Mouse (Mus musculus): ENCODE data around the gene Dok1. TPM values are rescaled to one million over a fixed set of nuclear protein-coding genes. Genes with fewer than 3 reads are reported as not detected.

Gene Dok1
- total RNA-seq (2015; ENCODE audit: low replicate concordance), result 20.5 and 27.4 TPM in 2 replicates
- total RNA-seq (2017; ENCODE audit: low replicate concordance), result 26.9 and 34.7 TPM in 2 replicates

DNA sequence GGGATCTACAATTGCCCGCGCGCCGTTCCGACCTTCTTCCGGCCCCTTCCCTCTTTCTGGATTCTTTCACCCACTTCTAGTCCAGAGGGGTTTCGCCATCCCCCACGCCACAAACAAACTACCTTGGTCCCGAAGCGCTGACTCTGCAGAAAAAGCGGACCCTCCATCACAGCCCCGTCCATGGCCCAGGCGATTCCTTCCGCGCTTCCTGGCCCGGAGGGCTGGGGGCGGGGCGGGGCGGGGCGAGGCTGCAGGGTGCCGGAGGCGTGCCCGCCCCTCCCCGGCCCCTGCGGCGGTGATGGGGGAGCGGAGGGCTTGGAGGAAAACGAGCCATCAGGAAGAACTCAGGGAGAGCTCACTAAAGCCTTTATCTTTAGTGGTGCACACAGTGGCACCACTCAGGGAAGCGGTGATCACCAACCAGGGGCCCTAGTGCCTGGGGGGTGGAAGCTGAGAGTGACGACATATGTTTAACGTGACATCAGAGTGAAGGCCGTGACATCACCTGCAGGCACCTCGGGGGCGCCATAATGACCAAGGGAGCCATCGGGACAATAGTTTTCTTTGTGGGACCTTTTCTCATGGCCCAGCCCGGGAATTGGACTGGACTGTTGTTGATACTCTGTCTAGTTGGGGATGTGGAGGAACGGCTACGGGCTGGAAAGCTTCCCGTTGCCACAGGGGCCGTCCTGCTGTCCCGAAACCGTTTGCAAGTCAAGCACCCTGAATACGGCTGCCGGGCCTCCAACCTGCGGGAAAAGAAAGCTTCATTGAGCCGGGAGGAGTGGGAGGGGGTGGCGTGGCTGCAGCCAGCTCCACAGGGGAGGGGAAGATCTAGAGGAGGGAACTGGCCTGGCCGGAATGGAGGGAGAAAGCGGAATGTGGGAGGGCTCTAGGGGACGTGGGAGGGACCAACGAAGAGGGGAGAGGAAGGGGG is at the start of gene Dok1, which contains the start of gene Loxl3:
Dok1 (minus strand) TSS at position 223 of the 937 bp plus-strand sequence.
Loxl3 (plus strand) TSS at position 925 of the 937 bp plus-strand sequence.
- peak; percentile 78 for ATAC-seq (replicated peaks; ENCODE audit: low FRiP score, poor library complexity, severe bottlenecking)

DNA sequence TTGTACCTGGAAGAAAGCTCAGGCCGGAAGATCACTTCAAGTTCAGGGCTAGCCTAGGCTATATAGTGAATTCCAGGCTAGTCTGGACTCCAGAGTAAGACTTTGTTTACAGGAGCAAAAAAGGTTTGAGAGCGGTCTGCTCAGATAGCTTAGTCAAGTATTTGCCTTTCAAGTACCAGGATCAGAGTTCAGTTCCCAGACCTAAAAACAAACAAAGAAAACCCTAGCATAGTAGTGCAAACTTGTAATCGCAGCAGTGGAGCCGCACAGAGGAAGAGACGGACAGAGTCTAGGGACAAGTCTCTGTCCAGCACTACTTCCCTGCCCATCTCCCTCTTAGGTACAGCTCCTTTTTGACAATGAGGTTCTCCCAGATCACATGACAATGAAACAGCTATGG is 46.9 kb upstream of the Dok1 start:
- ATAC-seq (replicated peaks; ENCODE audit: low FRiP score, poor library complexity, severe bottlenecking), result no peak

DNA sequence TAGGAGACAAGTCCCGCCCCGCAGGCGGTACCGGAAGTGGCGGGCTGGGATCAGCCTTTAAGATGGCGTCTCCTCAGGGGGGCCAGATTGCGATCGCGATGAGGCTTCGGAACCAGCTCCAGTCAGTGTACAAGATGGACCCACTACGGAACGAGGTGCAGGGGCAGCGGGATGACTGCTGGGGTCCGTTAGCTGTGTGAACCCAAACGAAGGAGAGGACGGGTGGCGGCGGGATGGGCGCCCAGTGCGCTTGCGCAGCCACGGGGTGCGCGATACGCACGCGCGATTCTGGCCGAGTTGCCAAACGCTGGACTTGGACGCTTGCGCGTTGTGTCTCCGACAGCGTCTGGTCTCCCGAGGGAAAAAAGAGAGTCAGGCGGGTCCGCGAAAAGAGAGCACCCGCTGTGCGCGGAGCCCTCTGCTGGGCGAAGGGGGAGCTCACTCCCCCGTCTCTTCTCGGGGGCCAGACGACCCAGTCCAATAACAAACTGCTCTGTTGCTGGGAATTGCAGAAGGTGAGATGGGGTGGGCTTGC is 45.1 kb upstream of the Dok1 start:
- peak; percentile 93 for ATAC-seq (replicated peaks; ENCODE audit: low FRiP score, poor library complexity, severe bottlenecking)

DNA sequence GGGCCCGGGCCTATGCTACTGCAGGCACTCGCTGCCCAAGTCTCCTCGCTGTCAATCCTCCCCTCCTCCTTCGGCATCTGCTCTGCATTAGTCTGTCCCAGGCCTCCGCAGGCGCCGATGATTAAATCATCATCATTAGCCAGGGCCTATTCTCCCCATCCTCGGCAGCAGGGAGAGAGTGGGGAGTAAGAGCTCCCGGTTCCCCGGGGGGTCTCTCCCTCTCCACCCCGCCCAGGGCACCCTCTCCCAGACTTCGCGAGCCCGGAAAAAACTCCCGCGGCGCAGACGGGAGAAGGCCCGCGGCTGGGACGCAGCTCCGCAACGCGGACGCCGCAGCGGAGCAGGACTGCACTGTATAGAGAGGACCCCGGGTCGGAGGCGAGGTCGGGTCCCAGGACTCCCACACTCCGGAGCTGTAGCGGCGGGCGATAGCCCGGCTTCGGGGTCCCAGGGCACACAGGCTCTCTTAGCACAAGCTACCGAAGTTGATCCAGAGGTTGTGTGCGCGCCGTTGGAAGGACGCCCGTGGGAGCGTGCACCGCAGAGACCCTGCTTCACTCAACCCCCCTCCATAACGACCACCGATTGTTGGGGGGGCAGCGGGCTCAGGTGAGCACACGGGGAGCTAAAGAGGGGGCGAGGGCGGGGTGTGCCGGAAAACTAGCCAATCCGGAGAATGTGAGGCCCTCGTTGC is 44.5 kb upstream of the Dok1 start, which contains the start of gene Pcgf1:
Pcgf1 (plus strand) TSS at position 240 of the 694 bp plus-strand sequence.
- ATAC-seq (replicated peaks; ENCODE audit: low FRiP score, poor library complexity, severe bottlenecking), result peak; percentile 35

DNA sequence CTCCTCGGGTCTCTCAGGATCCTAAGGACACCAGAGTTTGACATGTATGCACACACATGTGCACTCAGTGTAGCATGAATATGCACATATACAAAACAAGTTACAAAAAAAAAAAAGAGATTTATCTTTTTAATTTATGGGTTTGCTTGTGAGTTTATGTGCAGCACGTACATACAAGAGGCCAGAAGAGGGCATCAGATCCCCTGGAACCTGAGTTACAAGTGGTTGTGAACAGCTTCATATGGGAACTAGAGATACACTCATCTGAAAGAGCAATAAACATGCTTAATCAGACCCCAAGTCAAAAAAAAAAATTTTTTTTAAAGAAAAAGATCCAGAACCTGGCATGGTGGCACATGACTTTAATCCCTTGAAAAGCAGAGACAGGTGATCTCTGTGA is 41.7 kb upstream of the Dok1 start:
- no peak for ATAC-seq (replicated peaks; ENCODE audit: low FRiP score, poor library complexity, severe bottlenecking)

DNA sequence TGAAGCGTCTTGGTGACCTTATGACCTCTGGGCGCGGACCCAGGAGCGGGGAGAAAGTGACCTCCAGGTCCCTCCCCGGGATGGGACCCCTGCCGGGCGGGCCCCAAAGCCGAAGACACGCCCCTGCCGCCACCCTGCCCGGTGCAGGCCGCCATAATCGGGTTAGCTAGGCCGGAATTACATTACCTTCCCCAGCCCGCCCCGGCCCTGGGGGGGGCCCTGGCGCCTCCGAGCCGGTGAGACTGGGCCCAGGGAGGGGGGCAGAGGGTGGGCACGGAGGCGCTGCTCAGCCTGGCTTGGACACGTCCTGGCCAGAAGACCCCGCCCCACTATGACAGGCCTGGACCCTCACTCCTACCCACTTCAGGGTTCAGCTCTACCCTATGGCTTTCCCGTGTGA is 37.9 kb upstream of the Dok1 start:
- ATAC-seq (replicated peaks; ENCODE audit: low FRiP score, poor library complexity, severe bottlenecking), result no peak

DNA sequence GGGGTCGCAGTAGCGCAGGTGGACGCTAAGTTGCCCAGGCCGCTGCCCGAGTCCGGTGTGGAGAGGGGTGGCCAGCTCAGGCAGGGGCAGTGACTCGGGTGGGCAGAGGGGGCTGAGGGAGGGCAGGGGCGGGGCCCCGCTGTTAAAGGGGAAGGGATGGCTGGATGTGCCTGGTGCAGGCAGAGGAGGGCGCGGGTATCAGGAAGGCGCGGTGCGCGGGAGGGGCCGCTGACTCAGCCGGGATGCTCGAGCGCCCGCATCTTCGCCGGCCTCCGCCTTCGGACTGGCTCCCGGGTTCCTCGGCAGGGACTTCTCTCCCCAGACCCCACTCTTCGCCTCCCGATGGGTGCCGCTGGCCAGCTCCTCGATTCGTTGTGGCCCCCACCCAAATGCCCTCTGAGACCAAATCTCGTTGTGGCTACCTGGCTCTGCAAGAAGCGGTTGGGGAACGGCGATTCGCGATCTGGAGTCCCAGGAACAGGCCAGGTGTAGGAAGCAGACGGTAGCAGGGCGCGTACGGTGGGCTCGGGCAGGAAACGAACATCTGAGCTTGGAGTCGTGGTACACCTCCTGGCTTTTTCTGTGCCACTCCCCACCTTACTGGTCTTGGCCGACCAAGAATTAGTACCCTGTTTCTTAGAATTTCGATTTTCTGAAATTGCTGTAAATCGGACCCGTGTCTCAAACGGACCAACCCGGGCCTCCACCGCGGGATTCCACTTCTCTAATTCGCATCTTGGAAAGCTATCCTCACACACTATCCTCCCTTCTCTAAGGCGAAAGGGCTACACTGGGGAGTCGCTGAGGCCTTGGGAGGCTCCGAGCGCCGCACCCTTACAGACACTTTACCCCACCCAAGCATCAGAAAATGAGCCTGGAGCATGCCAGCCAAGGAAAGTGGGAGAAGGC is 37.3 kb upstream of the Dok1 start:
- peak; percentile 44; the same call in 1 of the 2 replicates for ATAC-seq (replicated peaks; ENCODE audit: low FRiP score, poor library complexity, severe bottlenecking)

DNA sequence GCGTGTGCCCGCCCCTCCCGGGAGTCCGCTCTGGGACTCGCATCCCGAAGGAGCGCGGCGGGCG is 36.8 kb upstream of the Dok1 start, which contains the start of gene Tlx2:
Tlx2 (minus strand) TSS at position 47 of the 64 bp plus-strand sequence.
- no peak for ATAC-seq (replicated peaks; ENCODE audit: low FRiP score, poor library complexity, severe bottlenecking)

DNA sequence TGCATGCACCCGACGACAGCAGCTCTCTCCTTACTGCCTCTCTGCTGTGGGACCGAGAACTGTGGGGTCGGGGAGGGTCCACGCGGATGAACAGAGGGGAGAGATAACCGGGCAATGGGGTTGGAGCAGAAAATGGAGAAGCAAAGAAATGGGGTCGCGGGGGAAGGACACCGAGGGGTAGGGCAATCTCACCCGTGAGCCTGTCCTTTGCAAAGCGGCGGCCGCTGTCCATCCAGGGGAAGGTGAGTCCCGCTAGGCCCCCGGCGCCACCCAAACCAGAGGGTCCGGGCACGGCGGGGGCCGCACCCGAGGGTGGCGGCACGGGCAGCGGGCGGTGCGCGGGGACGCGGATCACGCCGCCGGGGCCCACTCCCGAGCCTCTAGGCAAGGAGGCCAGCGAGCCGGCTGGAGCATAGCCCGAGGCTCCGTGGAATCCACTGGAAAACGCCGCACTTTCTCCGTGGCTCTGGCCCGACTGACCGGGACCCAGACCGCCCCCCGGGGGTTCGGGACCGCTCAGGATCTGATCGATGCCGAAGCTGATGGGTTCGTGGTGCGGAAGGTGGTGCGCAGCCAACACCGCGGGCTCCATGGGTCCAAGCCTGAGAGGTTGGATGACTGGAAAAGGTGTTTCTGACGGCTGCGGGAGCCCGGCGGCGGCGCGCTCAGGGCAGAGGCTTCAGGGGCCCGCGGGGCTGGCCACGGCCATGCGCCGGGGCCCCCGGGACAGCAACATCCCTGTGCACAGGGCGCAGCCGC is 36.4 kb upstream of the Dok1 start:
- ATAC-seq (replicated peaks; ENCODE audit: low FRiP score, poor library complexity, severe bottlenecking), result no peak

DNA sequence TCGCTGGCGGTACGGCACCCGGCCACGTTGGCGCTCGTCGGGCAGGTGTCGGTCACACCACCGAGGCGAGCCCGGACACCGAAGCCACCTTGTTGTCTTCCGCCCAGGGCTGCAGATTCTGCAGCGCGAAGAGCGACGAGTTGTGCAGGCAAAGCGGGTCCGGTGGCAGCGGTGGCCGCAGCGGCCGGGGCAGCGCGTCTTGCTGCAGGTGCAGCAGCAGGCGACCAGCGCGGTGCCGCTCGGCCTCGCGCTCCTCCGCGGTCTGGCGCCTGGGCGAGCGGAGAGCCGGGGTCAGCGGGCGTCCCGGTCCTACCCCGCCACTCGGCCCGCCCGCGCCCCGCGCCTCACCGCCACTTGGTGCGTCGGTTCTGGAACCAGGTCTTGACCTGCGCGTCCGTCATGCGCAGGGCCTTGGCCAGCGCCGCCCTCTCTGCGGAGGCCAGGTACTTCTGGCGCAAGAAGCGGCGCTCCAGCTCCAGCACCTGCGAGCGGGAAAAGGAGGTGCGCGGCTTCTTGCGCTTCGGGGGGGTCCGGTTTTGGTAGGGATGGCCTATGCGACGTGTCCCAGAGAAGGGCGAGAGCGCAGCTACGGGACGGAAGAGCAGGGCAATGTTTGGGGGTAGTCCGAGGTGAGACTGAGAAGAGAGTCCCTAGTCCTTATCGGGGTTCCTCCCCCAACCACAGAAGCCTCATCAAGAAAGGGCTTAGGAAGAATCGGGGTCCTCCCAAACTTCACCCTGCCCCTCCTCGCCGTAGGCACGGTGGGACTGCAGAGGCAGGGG is 35.6 kb upstream of the Dok1 start:
- no peak for ATAC-seq (replicated peaks; ENCODE audit: low FRiP score, poor library complexity, severe bottlenecking)

DNA sequence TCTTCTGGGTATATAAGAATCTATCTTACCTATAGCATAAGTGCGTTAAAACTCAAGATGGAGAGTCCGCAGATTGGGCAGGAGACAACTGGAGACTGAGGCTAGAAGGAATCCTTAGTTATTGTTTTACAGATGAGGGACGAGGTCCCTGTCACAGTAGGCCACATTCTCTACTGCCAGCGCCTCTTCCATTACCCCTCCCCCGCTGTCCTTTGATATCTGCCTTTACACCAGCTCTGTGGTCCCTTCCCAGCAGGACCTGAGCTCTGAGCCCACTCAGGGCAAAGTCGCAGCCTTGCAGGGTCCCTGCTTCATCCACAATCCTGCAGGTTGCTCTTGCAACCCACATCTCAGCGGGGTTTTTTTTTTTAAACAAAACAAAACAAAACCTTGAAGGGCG is 35.0 kb upstream of the Dok1 start:
- no peak for ATAC-seq (replicated peaks; ENCODE audit: low FRiP score, poor library complexity, severe bottlenecking)

DNA sequence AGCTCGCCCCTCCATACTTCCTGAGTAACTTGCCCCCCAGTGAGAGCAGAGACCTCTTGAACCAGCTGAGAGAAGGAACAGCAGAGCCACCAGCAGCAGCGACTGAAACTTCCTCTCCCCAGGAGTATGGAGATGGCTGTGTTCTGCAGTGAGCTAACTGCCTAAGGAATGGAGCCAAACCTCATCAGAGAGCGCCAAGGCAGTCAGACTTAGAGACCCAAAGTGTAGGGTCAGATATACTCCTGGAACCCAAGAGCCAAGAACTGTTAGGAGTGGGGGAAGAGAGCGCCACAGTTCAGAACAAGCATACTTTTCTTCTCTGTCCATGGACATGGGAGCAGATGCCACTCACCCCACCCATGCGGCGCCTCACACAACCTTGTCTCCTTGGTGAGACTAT is 33.2 kb upstream of the Dok1 start:
- no peak for ATAC-seq (replicated peaks; ENCODE audit: low FRiP score, poor library complexity, severe bottlenecking)

DNA sequence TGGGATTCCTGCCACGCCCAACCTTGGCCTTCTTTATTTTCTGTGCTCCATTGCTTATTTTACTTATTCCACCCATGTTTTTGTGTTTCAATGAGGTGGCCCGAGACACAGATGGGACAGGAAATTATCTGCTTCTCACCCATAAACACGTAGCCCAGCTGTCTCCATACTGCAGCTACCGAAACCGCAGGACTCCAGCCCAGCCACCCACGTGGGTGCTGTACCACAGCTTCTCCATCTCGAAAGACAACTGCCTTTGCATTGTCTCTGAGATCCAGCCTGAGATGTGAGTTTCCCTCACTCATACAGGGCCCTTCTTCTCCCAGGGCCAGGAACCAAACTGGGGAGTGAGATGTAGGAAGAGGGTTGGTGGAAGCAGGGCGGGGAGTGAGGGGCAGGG is 32.7 kb upstream of the Dok1 start:
- ATAC-seq (replicated peaks; ENCODE audit: low FRiP score, poor library complexity, severe bottlenecking), result no peak

DNA sequence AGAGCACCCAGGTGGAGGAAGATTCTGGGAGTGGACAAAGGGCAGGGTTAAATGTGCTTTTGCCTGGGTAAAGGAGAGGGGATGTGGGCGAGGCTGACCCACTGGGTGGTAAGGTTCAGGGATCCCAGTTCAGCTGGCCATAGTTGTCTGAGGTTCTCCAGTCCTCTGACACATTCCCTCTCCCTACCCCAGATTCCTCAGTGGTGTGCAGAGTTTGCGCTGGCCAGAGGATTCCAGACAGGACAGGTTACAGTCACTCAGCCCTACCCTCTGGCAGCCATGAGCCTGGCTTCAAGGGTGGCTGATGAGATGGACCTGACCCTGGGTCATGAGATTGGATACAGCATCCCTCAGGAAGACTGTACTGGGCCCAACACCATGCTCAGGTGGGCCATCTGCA is 25.5 kb upstream of the Dok1 start:
- no peak for ATAC-seq (replicated peaks; ENCODE audit: low FRiP score, poor library complexity, severe bottlenecking)

DNA sequence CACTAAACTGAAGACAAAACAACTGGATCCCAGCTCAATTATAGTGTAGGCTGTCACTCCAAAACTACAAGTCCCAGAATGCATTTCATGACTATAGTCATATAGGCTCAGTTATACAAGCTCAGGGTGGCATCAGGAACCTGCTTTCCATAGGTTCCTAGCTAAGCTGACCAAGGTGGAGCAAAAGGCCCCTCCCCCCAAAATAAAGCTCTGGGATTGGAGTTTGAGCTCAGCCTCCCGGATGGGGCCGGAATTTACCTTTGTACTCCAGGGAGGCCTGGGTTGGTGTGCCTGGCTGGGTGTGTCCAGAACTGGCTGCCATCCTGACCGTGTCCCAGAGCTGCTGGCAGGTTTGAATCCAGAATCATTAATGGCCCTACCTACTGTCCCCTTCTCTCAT is 24.5 kb upstream of the Dok1 start, which contains the start of gene Dqx1:
Dqx1 (plus strand) TSS at position 55 of the 400 bp plus-strand sequence.
- no peak for ATAC-seq (replicated peaks; ENCODE audit: low FRiP score, poor library complexity, severe bottlenecking)

DNA sequence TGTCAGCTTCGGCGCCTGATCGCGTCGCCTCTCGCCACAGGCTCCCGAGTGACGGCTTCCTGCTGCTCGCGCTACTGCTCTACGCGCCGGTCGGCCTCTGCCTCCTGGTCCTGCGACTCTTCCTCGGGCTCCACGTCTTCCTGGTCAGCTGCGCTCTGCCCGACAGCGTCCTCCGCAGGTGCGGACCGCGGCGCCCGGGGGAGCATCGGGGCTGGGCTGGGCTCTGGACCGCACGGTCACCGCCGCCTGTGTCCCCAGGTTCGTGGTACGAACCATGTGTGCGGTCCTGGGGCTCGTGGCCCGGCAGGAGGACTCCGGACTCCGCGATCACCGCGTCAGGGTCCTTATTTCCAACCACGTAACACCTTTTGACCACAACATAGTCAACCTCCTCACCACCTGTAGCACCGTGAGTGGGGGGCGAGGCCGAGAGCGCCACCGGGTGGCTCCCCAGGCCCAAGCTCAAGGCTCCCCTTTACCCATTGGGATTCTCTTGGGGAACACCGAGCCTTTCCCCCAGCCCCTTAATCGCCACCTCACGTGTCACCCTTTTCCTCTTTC is 21.7 kb upstream of the Dok1 start, which contains the start of gene Htra2:
Htra2 (minus strand) TSS at position 403 of the 561 bp plus-strand sequence.
- ATAC-seq (replicated peaks; ENCODE audit: low FRiP score, poor library complexity, severe bottlenecking), result peak; percentile 7; the same call in 1 of the 2 replicates

DNA sequence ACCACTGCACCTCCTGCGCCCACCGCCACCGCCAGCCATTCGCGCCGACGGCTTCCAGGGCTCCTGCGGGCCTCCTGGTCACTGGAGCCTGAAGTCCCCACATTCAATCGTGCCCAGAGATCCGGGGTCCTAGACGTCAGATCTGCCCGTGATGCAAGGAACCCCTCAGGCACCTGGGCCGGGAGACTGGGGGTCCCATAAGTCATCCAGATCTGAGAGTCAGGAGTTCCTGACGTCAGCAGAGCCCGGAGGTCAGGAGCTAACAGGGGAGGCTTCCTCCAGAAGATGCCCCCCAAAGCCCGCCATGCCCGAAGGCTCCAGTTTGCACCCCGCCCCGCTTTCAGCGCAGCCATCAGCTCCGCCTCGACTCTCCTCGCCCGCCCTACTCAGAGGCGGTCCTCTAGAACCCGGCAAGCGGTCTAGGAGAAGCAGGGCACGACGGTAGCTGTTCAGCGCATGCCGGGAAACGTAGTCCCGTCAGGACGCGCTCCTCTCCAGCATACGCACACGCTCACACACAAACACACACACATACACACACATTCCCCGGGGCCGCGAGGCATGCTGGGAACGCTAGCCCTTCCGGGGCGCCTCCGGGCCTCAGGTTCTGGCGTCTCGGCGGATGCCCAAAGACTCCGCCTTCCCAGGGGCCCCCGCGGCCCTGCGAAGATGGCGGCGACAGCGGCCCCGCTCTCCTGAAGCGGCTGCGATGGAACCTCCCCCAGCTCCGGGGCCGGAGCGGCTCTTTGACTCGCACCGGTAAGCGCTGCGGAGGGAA is 21.0 kb upstream of the Dok1 start, which contains the start of gene Aup1:
Aup1 (plus strand) TSS at position 448 of the 778 bp plus-strand sequence.
- ATAC-seq (replicated peaks; ENCODE audit: low FRiP score, poor library complexity, severe bottlenecking), result peak; percentile 86
